Mouse (Mus musculus) regulatory T cell (primary cell): ENCODE data around the gene Zfp641.

ENCODE experiments used
- in situ Hi-C: fragments of 300-600 bp; cut with MboI, MseI; formaldehyde crosslinking; loops from one replicate; pipeline ENCODE4 v1.15.1; 2025; ENCODE audit warnings: high pct_unique_total_duplicates

Gene Zfp641

GRCm38 (mm10) chr15:98295628-98296551 is at the start of gene Zfp641:
Zfp641 (minus strand) TSS chr15:98296161.
- in situ Hi-C loops, result no loop called here

GRCm38 (mm10) chr15:98340887-98341286 is 44.9 kb upstream of the Zfp641 start, which contains the start of gene Olfr284:
Olfr284 (minus strand) TSS chr15:98340987.
- in situ Hi-C loops, result no loop called here

- in situ Hi-C loops, result no loop called here
These were observed 21.3 kb upstream of the Zfp641 start, which contains the start of gene Olfr285 for GRCm38 (mm10) chr15:98317177-98317724. Olfr285 (minus strand) TSS chr15:98317353.

GRCm38 (mm10) chr15:98315703-98316102 is 19.7 kb upstream of the Zfp641 start:
- in situ Hi-C loops, result no loop called here

GRCm38 (mm10) chr15:98293651-98294050 is 2.3 kb downstream of the Zfp641 start:
- in situ Hi-C loops, result no loop called here

GRCm38 (mm10) chr15:98288566-98288965 is 7.4 kb downstream of the Zfp641 start:
- in situ Hi-C loops, result no loop called here

DNA sequence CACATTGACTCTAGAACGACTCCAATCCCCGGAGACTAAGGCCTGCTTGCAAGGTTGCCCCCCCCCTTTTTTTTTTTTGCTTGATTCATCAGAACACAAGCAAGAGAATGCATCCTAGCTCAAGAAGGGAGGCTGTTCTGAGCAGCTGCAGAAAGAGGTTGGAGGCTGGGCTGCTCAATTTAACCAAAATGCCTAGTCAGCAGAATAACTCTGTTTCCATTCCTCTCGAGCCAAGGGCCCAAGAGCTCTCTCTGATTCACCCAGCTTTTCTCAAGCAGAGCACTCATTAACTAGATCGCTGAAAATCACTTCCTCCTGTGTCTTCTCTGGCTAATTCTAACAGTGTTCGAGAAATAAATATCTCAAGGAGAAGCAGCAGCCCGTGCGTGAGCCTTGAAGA is 9.5 kb downstream of the Zfp641 start:
- in situ Hi-C loops, result no loop called here

- in situ Hi-C loops, result no loop called here
These were observed 38.2 kb downstream of the Zfp641 start for GRCm38 (mm10) chr15:98257776-98258175.

DNA sequence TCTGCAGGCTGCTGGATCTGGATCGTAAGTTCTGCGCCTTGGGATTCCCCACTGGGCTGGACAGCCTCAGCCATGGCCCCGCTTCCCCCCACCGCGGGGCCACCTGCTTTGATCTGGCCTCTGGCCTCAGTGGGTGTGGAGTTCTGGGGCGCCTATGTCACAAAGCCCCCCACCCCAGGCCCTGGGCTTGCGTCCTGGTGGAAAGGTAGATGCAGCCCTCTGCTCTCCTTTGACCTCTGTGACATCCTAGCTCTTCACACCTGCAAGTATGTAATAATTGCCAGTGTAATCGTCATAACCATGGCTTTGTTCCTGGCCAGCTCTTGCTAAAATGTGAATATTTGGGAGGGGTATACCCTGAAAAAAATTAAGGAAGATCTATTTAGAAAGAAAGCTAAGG is 38.8 kb downstream of the Zfp641 start, which contains the start of gene H1fnt:
TSS of gene H1fnt (minus strand) at position 101 of the 400 bp plus-strand sequence.
- in situ Hi-C loops, result no loop called here

DNA sequence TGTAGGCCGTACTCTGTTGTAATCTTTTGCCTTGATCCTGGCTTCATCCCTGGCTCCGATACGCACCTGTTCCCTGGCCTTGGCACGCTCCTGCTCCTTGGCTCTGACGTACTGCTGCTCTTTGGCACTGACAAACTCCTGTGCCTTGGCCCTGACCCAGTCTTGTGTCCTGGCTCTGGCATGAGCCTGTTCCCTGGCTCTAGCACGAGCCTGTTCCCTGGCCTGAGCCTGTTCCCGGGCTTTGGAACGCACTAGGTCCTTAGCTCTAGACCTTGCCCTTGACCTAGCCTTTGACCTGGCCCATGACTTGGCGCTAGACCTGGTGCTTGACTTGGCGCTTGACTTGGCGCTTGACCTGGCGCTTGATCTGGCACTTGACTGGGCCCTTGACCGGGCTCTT is 39.7 kb downstream of the Zfp641 start:
- in situ Hi-C loops, result no loop called here
